Mouse (Mus musculus): Measurements from ENCODE around the gene Wfikkn2.

The Wfikkn2 gene

DNA sequence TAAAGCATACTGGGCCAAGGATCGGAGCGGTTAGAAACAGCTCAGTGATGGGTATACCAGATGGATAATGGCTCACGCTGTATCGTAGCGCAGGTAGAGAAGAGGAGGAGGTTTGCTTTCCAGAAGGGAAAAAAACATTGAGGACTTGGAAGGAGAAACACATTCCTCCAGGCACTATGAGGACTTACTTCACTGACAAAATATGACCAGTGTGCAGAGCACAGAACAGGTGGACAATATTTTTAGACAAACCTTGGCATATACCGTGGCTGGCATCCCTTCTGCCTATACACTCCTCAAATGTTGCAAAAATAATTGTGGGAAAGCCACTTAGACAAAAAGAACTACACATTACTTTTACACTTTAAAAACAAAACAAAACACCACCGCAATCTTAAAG is 24.5 kb downstream of the Wfikkn2 start:
- no peak for DNase-seq

DNA sequence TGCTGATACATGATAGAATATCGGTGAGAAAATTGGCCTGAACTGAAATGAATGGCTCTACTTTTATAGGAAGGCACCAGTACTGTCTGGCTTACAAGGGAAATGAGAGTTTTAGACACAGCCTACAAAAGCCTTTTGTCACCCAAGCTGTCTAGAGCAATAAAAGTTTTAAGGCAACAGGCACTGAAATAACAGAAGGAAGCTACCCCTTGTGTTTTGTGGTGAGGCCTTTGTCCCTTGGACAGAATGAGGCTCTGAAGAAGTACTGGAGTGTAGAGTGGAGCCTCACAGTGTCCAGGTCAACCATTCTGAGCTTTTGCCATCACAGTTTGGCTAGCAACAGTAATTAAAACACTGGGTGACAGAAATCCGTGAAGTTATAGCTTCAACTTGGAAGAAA is 29.6 kb downstream of the Wfikkn2 start:
- no peak for DNase-seq

DNA sequence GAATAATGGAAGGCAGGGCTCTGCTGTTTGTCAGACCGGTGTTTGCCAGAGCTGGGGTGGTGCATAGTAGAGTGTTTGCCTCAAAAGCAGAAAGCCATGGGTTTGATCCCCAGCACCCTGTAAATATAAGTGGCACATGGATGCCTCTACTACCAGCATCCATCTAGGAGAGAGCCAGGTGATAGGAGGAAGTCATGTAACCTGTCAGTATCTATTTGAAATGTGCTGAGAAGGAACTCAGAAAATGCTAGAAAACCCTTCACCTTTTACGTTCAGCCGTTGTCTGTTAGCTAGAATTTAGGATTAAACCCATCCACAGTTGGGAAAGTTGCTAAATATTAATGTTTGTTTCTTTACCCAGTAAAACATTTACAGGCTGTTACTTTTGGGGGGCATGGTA is 30.2 kb downstream of the Wfikkn2 start:
- no peak for DNase-seq

DNA sequence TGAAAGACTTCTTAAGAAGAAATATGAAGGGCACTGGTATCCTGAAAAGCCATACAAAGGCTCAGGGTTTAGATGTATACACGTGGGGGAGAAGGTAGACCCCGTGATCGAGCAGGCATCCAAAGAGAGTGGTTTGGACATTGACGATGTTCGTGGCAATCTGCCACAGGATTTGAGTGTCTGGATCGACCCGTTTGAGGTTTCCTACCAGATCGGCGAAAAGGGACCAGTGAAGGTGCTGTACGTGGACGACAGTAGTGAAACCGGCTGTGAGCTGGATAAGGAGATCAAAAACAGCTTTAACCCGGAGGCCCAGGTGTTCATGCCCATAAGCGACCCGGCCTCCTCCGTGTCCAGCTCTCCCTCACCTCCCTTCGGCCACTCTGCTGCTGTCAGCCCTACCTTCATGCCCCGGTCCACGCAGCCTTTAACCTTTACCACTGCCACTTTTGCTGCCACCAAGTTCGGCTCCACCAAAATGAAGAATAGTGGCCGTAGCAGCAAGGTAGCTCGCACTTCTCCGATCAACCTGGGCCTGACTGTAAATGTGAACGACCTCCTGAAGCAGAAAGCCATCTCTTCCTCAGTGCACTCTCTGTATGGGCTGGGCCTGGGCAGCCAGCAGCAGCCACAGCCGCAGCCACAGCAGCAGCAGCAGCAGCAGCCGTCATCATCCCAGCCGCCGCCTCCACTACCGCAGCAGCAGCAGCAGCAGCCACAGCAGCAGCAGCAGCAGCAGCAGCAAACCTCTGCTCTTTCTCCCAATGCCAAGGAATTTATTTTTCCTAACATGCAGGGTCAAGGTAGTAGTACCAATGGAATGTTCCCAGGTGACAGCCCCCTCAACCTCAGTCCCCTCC is 31.8 kb downstream of the Wfikkn2 start:
- peak; percentile 64 for DNase-seq

DNA sequence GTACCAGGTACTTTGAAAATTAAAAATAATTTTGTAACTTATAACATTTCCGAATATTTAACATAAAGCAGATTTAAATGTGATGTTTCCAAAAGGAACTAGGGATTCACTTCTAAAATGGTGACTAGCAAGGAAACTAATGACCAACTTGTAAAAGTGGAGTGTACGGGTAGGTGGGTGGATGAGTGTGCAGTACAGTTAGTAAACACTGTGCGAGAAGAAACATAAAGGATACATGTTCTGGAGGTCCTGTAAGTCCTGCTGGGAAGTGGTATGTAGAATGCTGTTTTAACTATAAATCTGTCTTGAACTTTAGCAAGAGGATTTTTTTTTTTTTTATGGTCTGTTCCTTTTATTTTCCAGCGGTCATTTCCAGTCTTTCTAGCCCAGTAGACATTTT is 32.8 kb downstream of the Wfikkn2 start:
- no peak for DNase-seq

DNA sequence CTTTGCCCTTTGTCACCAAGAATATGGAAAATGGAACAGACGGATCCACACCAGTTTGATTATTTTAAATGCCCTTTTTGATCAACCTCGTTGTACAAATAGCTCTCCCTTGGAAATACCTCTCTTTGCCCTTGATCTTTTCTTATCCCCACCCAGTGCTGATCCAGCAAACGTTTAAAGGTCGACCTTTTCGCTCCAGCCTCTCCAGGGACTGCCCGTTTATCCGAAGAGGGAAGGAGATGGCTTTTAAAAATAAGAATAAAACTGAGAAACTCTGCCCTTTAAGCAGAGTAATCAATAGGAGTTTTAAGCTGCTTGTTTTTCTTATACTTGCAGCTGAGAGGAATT is 33.3 kb downstream of the Wfikkn2 start:
- DNase-seq: no peak

DNA sequence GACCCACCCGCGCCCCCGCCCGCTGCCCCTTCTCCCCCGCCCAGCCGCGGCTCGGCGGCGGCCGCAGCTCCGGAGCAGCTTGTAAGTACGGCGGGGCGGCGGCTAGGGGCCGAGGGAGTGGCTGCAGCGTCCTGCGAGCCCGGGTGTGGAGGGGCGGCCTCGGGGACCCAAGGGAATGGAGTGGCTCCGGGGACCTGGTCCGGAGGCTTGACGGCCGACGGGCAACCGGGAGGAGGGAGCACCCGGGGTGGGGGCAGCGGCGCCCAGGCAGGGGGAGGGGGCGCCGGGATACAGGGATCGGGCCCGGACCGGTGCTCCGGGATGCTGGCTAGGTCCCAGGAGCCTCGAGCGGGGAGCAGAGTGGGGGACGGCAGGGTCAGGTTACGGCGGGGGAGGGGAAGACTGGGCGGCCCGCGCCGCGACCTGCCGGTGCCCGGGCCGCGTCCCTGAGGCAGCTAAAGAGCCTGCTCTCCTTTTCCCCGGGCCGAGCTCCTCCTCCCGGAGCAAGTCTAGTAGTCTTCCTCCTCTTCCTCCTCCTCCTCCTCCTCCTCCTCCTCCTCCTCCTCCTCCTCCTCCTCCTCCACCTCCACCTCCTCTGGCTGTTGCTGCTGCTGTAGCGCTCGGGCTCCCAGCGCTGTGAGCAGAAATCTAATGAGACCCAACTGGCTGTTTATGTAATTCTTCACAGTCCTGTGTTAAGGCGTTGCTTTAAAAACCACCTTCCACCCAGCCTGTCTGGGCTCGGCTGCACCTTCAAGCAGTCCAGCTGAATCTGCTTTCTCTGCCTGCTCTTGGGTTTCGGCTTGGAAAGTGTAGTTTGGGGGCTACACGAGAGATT is 33.9 kb downstream of the Wfikkn2 start:
- peak; percentile 88 for DNase-seq

DNA sequence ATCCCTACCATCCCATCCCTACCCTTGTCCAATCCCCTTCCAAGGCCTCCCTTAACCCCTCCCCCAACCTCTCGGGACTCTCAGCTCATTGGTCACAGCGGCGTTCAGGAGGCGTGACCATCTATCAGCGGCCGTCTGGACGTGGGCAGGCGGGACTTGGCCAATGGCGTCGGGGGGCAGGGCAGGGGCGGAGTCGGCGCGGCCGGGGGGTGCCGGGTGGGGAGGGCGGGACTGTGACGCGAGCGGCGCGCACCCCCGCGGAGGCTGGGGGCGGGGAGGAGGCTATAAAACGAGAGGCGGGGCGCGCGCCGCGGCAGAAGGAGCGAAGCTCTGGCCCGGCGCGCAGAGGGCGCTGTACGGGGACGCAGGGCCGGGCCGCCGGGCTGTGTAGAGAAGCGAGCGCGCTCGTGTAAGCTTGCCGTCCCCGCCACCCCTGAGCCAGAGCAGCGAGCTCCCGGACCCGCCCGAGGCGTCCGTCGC is 34.6 kb downstream of the Wfikkn2 start, which contains the start of gene Tob1:
TSS of gene Tob1 (plus strand) at position 331 of the 480 bp plus-strand sequence.
- peak; percentile 99 for DNase-seq

DNA sequence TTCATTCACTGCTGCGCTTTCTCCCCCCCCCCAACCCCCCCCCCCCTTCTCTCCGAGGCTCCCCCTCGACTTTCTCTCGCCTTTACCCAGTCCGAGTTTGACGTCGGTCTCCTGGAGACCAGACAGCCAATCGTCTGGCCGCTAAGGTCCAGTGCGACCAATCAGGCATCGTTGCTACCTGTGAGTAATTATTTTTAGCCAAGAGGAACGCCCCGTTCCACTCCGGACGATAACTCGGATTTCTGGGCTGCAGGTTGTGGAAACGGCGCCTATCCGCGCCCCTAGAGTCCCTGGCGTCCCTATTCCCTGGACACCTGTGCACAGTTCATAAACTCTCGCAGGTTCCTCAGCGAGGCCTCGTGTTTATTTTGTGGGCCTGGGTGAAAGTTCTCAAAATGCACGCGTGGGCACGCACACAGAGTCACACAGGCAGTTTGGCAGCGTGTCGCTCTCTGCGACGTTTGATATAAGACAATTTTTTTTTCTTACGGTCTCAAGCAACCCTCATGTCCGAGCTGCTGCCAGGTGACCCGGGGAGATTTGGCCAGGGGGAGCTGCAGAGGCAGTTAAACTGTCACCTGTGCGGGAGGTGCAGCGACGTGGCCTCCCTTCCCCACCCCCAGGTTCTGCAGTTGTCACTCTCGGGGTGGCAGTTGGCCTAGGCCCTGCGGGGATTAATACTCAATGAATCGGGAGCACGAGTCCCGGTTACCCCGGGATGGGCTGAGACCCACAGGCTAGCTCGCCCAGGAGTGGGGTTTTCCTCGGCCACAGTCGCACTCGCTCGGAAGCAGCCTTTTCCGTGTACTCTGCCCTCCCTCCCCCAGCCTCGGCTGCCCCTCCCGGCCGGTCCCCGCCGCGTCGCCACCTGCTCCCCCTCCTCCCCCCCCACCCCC is 35.4 kb downstream of the Wfikkn2 start:
- peak; percentile 98 for DNase-seq

DNA sequence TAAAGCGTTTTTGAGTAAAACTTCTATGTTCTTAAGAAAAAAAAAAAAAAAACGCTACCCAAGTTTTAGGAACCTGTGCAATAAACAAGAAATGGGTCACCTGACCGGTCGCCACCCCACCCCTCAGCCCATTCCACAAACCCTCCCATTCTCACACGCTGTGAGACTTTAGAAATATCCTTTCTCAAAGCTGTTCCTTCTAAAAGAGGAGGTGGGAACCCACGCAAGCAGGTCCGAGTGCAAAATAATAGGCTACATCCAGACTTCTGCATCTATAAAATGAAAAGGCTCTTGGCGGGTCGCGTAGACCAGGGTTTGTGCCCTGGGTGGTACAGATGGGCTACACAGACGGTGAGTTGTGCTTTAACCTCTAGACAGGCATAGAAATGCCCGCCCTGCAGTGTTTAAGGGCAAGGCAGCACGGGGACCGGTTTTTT is 36.1 kb downstream of the Wfikkn2 start:
- no peak for DNase-seq

DNA sequence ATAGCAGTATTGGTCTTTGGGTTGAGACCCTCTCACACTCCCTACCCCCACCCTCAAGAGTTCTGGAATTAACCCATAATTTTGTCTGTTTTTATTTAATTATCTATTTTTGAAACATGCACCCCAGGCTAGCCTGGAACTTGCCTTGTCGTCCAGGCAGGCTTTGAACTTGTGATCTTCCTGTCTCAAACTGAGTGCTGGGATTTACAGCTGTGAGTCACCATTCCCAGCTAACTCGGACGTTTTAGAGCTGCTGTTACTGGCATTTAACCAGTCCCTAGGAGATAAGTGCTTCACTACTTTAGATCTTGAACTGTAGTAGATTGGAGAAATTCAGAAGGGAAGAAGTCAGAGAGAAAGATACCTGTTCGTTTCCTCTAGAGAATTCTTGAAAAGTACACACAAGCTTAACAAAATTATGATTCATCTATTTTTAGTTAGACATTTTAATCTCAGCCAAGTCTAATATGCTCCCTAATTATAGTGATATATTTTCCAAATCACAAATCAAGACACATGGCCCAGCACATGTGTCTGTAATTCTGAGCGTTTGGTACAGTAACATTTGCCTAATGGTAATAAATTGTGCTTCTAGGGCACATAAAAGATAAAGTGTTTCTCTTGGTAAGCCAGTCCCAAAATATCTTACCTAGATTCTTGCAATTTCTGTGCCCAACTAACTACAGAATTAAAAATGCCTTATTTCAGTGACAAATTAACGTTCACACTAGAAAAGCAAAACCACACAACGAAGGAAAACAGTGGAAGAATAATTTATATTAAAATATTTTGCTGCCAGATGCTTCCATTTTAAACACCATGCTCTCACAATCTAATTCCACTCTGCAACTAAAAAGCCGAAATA is 36.8 kb downstream of the Wfikkn2 start:
- peak; percentile 47 for DNase-seq

DNA sequence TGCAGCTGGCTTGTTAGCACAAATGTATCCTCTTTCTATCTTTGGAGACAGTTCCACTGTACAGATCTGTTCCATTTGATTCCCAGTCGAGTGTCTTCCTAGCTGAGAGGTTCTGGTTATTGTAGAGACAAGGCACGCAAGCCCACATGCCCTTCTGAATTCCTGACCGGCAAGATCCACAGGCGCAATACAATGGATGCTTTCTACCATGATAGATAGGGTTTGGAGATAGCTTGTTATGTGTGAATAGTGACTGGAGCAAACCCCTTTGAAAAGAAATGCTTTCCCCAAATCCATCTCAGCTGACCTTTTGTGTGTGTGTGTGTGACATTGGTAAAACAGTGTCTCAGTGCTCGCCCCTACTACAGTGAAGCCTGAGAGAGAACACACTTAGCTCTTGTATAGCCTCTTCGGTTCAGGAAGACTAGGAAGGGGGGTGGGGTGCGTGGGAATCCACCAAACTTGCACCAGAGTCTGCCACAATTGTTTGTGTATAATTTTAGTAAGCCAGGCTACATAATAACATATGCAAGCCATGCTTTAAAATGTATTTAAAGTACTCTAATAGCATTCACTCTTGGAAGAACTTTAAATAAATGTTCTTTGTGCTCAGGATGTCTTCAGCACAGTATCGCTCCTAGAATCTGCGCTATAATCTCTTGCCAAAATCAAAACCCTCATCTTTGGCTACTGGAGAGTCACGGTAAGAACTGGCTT is 39.2 kb downstream of the Wfikkn2 start:
- no peak for DNase-seq

DNA sequence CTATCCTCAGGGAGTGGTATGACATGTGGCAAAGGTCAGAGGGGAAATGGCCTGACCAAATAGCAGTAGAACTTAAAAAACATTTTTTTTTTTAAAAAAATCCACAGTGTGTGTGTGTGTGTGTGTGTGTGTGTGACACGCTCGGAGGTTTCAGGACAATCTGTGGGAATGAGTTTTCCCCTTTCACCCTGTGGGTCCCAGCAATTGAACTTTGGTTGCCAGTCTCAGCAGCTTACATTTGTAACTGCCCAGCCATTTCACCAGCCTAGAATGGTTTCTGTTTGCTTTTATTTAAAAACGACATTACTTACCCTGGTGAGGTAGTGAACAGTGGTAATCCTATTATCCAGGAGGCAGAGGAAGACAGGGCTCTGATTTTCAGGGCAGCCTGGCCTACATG is 42.7 kb downstream of the Wfikkn2 start:
- no peak for DNase-seq

DNA sequence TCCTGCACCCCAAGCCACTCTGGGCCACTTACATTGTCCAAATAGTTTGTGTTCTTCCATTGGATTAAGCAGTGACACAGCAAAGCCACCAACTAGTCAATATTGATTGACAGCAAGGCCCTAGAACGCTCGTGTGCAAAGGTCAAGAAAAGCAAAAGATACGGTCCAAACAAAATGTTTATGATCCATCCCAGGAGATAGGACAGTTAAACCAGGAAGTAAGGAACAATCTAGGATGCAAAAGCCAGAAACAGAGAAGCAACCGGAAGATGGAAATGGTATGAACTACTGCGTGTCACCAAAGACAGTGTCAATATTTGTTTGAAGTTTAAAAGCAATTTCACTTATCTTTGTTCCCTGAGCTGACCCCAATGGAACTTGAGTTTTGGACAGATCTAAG is 43.7 kb downstream of the Wfikkn2 start:
- DNase-seq: no peak

DNA sequence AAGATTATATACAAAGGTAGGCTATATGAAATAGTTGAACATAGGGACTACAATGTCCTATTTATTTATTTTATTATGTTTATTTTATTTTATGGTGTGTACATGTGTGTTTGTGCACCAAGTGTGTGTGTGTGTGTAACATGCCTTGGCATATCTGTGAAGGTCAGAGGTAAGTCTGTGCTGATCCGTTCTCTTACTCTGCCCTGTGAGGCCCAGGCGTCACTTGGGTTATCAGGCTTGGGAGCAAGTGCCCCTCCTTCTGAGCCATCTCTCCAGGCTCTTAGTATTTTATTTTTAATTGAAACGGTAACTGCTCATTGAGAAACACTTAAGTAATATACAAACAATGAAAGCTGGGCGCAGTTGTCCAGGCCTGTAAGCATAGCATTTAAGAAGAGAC is 45.4 kb downstream of the Wfikkn2 start:
- no peak for DNase-seq

DNA sequence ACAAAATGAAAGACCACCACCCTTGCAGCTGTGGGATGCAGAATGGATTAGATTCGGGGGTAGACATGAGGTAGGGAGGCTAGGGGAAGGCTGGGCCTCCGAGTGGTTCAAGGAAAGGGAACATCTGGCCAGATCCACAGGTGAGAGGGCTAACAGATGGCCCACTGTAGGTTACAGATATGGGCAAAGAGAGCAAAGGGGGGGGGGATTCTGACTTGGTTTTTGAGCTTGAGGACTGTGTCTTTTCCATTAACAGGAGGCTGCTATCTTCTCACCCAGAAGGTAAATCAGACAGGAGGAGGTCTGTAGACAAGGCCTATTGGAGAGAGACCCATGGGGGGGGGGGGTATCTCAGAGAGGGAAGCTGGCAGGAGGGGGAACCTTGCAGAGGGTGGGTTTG is 46.0 kb downstream of the Wfikkn2 start:
- DNase-seq: no peak

DNA sequence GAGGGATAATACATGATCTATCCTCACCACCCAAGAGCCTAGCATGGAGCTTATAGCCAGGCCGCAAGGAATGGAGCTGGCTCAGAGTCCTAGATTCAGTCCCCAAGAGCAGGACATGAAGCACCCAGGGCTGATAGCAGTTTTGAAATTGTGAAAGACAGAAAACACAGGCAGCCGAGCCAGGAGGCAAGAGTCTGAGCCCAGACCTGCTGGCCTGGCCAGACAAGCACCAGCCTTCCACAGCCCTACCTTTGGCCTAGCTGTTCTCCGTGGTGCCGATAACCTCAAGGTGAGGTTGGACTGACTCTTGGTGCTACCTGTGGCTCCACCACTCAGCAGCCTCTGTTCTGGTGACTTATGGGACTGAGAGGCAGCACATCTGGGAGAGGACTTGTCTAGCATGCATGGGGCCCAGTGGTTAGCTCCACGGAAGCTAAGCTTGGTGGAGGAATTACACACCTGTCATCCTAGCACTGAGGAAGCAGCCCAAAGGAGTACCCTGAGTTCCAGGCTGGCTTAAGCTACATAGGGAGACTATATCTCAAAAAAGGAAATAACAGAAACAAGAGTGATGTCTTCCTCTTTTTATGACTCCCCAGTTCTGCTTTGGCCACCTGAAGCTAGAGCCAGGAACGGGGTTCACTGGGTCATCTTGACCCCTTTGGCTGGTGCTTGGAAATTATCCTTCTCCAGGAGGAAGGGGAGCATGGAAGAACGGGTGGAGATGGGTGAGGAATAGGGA is 47.2 kb downstream of the Wfikkn2 start:
- DNase-seq: no peak

DNA sequence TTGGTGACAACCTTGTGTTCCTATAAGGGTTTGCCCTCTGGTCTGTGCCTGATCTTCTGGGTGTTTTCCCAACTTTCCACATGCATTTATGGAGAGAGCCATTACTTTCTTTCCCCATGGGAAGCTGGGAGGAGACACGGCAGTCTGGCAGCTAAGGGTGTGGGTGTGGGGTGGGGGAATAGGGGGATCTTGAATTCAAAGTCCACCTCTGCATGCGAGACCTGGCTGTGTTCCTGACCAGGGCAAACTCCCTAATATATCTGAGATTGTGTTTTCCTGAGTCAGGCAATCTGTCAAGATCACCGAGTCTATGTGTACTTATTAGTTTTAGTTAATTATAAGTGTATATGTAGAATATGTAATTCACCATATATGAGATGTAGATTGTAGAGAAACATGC is 49.5 kb downstream of the Wfikkn2 start:
- no peak for DNase-seq

DNA sequence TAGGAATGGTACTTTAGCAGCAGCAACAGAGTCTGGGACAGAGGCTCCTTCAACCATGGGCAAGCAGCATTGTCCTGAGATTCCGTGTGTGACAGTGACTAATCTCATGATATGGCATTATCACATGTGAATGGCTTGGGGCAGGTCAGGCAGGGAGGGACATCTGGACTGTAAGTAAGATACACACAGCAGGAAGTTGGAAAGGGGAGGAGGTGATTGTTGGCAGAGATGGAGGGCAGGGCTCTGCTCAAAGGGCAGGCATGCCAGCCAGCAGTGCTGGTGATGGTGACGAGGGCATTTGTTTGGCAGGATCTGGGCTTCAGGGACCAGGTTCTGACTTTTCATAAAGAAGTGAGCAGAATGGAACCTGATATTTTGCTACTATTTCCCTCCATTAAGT is 52.7 kb downstream of the Wfikkn2 start:
- no peak for DNase-seq

DNA sequence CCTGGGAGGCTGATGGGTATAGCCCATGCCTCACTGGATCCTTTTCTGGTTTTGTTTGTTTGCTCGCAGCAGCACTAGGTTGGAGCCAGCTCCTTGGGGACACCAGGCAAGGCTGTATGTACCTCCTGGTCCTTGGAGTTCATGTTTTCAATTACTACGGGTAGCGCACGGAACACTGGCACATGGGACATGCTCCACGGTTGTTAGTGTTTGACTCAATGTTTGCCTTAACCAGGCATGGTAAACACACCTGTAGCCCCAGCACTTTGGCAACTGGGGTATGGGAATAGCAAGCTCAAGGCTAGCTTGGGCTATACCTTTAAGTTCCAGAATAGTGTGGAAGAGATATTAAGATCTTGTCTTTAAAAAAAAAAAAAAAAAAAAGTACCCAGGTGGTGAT is 55.1 kb downstream of the Wfikkn2 start:
- no peak for DNase-seq

Data from cerebellum, adult 11-12 months (tissue).